Mouse (Mus musculus): ENCODE measurements around the gene Veph1. TPM values are rescaled to one million over a fixed set of nuclear protein-coding genes. Genes with fewer than 3 reads are reported as not detected.

Gene Veph1
- not detected in 2 replicates for total RNA-seq (2014; fragmentation: Nextera tagmentation)
- under 0.01 and 0.16 TPM in 2 replicates for total RNA-seq (2017)
- not detected in 2 replicates for polyA plus RNA-seq (2012)

- Histone ChIP-seq H3K4me1 (ENCODE audit: insufficient read depth, low read depth, low read length) (no peaks in the 10 kb centered on the region), H3K4me3 (ENCODE audit: low read depth, low read length) (no peak within 1 kb of the TSS), H3K36me3 (replicated peaks) (no peaks in the 10 kb centered on the region), H3K9me3 (replicated peaks) (no peaks in the 10 kb centered on the region), H3K27me3 (ENCODE audit: insufficient read depth, low read length) (peaks cover 2% of the 10 kb centered on the region; the same call in 1 of the 2 replicates)
- ATAC-seq (ENCODE audit: extremely low read depth, insufficient number of reproducible peaks, low FRiP score, poor library complexity, severe bottlenecking) (no peak), DNase-seq (ENCODE audit: low spot score) (no peak)
- TF ChIP-seq GATA1 (IDR thresholded peaks at IDR 0.05; ENCODE audit: borderline replicate concordance, low read length) (no peak), CTCF (IDR thresholded peaks at IDR 0.05; ENCODE audit: low read depth, low read length) (no peak), POLR2AphosphoS5 (IDR thresholded peaks at IDR 0.05; ENCODE audit: insufficient replicate concordance, low read depth, low read length) (no peak), GATA2 (IDR thresholded peaks at IDR 0.05; ENCODE audit: borderline replicate concordance, low read depth, low read length) (no peak), TAL1 (conservative IDR thresholded peaks at IDR 0.05; ENCODE audit: low read depth, low read length) (no peak)
These were observed at the start of gene Veph1 for GRCm38 (mm10) chr3:66296545-66296944. Gene Veph1 (minus strand): TSS chr3:66296837.

GRCm38 (mm10) chr3:66340742-66341141 lies 44.1 kb upstream of the Veph1 start:
- Histone ChIP-seq H3K36me3 (replicated peaks) (no peaks in the 10 kb centered on the region), H3K27me3 (ENCODE audit: insufficient read depth, low read length) (no peaks in the 10 kb centered on the region), H3K4me3 (ENCODE audit: low read depth, low read length) (no peak overlapping the region), H3K4me1 (ENCODE audit: insufficient read depth, low read depth, low read length) (no peaks in the 10 kb centered on the region), H3K9me3 (replicated peaks) (no peaks in the 10 kb centered on the region)
- ATAC-seq (ENCODE audit: extremely low read depth, insufficient number of reproducible peaks, low FRiP score, poor library complexity, severe bottlenecking) = no peak
- TF ChIP-seq GATA2 (IDR thresholded peaks at IDR 0.05; ENCODE audit: borderline replicate concordance, low read depth, low read length) = no peak
- no peak for TF ChIP-seq CTCF (IDR thresholded peaks at IDR 0.05; ENCODE audit: low read depth, low read length)
- TF ChIP-seq GATA1 (IDR thresholded peaks at IDR 0.05; ENCODE audit: borderline replicate concordance, low read length) = no peak
- TF ChIP-seq TAL1 (conservative IDR thresholded peaks at IDR 0.05; ENCODE audit: low read depth, low read length) = no peak
- no peak for TF ChIP-seq POLR2AphosphoS5 (IDR thresholded peaks at IDR 0.05; ENCODE audit: insufficient replicate concordance, low read depth, low read length)
- no peak for DNase-seq (ENCODE audit: low spot score)

- Histone ChIP-seq H3K27me3 (ENCODE audit: insufficient read depth, low read length) (no peaks in the 10 kb centered on the region), H3K9me3 (replicated peaks) (no peaks in the 10 kb centered on the region), H3K4me3 (ENCODE audit: low read depth, low read length) (no peak overlapping the region), H3K4me1 (ENCODE audit: insufficient read depth, low read depth, low read length) (no peaks in the 10 kb centered on the region), H3K36me3 (replicated peaks) (no peaks in the 10 kb centered on the region)
- TF ChIP-seq GATA2 (IDR thresholded peaks at IDR 0.05; ENCODE audit: borderline replicate concordance, low read depth, low read length) = no peak
- TF ChIP-seq TAL1 (conservative IDR thresholded peaks at IDR 0.05; ENCODE audit: low read depth, low read length) = no peak
- no peak for TF ChIP-seq GATA1 (IDR thresholded peaks at IDR 0.05; ENCODE audit: borderline replicate concordance, low read length)
- TF ChIP-seq POLR2AphosphoS5 (IDR thresholded peaks at IDR 0.05; ENCODE audit: insufficient replicate concordance, low read depth, low read length) = no peak
- TF ChIP-seq CTCF (IDR thresholded peaks at IDR 0.05; ENCODE audit: low read depth, low read length) = no peak
- DNase-seq (ENCODE audit: low spot score) (no peak), ATAC-seq (ENCODE audit: extremely low read depth, insufficient number of reproducible peaks, low FRiP score, poor library complexity, severe bottlenecking) (no peak)
These were observed 35.7 kb upstream of the Veph1 start for GRCm38 (mm10) chr3:66332401-66332729.

DNA sequence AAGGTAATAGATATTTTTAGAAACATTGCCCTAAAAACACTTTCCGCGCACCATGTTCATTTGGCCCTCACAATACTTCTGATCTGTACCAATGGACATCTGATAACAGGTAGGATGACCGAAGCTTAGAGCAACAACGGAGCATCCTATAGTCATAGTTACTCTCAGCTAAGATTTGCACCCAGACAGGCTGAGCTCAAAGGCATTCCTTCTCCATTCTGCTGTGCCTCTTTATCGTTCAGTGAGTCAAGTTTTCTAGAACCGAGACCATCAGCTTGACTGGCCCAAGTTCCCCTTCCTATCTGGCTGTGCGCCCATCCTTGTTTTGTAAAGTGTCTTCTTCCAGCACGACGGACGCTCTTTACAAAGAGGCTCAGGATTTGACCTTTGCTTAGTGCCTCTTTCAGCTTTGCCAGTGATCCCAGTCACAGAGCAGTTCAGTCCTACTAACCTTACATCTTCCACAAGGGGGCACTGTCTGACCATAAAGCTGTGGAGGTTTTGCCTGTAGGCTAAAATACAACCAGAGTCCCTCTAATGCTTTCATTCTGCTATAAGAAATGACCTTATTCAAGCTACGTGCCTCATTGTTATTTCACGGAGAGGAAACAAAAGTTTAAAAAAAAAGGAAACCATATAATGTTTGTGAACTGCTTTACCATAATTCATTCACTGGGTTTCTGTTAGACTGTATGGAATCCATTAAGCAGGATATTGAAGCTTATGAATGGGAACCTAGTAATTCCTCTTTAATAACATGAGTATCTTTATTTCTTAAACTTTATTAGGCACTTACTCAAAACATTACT lies 35.2 kb upstream of the Veph1 start:
- Histone ChIP-seq H3K36me3 (replicated peaks) (no peaks in the 10 kb centered on the region), H3K27me3 (ENCODE audit: insufficient read depth, low read length) (no peaks in the 10 kb centered on the region), H3K9me3 (replicated peaks) (no peaks in the 10 kb centered on the region), H3K4me3 (ENCODE audit: low read depth, low read length) (no peak overlapping the region), H3K4me1 (ENCODE audit: insufficient read depth, low read depth, low read length) (no peaks in the 10 kb centered on the region)
- DNase-seq (ENCODE audit: low spot score) (peak; percentile 2), ATAC-seq (ENCODE audit: extremely low read depth, insufficient number of reproducible peaks, low FRiP score, poor library complexity, severe bottlenecking) (no peak; the same call in 1 of the 2 replicates)
- TF ChIP-seq GATA1 (IDR thresholded peaks at IDR 0.05; ENCODE audit: borderline replicate concordance, low read length) (no peak), GATA2 (IDR thresholded peaks at IDR 0.05; ENCODE audit: borderline replicate concordance, low read depth, low read length) (no peak), CTCF (IDR thresholded peaks at IDR 0.05; ENCODE audit: low read depth, low read length) (0 out of 2 replicates have a peak, but pooled peaks have one; percentile 27), TAL1 (conservative IDR thresholded peaks at IDR 0.05; ENCODE audit: low read depth, low read length) (no peak), POLR2AphosphoS5 (IDR thresholded peaks at IDR 0.05; ENCODE audit: insufficient replicate concordance, low read depth, low read length) (no peak)

GRCm38 (mm10) chr3:66330896-66331579 lies 34.4 kb upstream of the Veph1 start:
- H3K27me3 ChIP-seq (ENCODE audit: insufficient read depth, low read length) = no peaks in the 10 kb centered on the region
- H3K4me1 ChIP-seq (ENCODE audit: insufficient read depth, low read depth, low read length) = no peaks in the 10 kb centered on the region
- H3K4me3 ChIP-seq (ENCODE audit: low read depth, low read length) = no peak overlapping the region
- H3K36me3 ChIP-seq (replicated peaks) = no peaks in the 10 kb centered on the region
- DNase-seq (ENCODE audit: low spot score) (no peak), ATAC-seq (ENCODE audit: extremely low read depth, insufficient number of reproducible peaks, low FRiP score, poor library complexity, severe bottlenecking) (no peak)
- H3K9me3 ChIP-seq (replicated peaks) = no peaks in the 10 kb centered on the region
- no peak for TF ChIP-seq CTCF (IDR thresholded peaks at IDR 0.05; ENCODE audit: low read depth, low read length)

- TF ChIP-seq GATA2 (IDR thresholded peaks at IDR 0.05; ENCODE audit: borderline replicate concordance, low read depth, low read length) (no peak), CTCF (IDR thresholded peaks at IDR 0.05; ENCODE audit: low read depth, low read length) (no peak), POLR2AphosphoS5 (IDR thresholded peaks at IDR 0.05; ENCODE audit: insufficient replicate concordance, low read depth, low read length) (no peak), TAL1 (conservative IDR thresholded peaks at IDR 0.05; ENCODE audit: low read depth, low read length) (no peak), GATA1 (IDR thresholded peaks at IDR 0.05; ENCODE audit: borderline replicate concordance, low read length) (no peak)
- Histone ChIP-seq H3K36me3 (replicated peaks) (no peaks in the 10 kb centered on the region), H3K27me3 (ENCODE audit: insufficient read depth, low read length) (no peaks in the 10 kb centered on the region), H3K4me3 (ENCODE audit: low read depth, low read length) (no peak overlapping the region), H3K4me1 (ENCODE audit: insufficient read depth, low read depth, low read length) (no peaks in the 10 kb centered on the region), H3K9me3 (replicated peaks) (no peaks in the 10 kb centered on the region)
- no peak for ATAC-seq (ENCODE audit: extremely low read depth, insufficient number of reproducible peaks, low FRiP score, poor library complexity, severe bottlenecking)
- no peak for DNase-seq (ENCODE audit: low spot score)
These were observed 29.6 kb upstream of the Veph1 start for GRCm38 (mm10) chr3:66325962-66326834.
